Mouse (Mus musculus) neural tube, embryonic 13.5 days (tissue): ENCODE results near the gene Pogz. TPM values are rescaled to one million over a fixed set of nuclear protein-coding genes. Genes with fewer than 3 reads are reported as not detected.

Experiments used
- ATAC-seq: fragments of 200-750 bp; cut with Nextera tagmentation; 2 replicates; pipeline ENCODE4 v1.8.0; 2017; ENCODE audit warnings: low read depth, mild to moderate bottlenecking, moderate TSS enrichment, moderate library complexity
- H3K27ac ChIP-seq: fragments of 300-500 bp; sonication (generic); replicated peaks from 2 replicates; pipeline ENCODE4 v1.5.1; 2015; ENCODE audit warnings: moderate library complexity, mild to moderate bottlenecking, inconsistent platforms
- H3K27me3 ChIP-seq: fragments of 300-500 bp; sonication (generic); 2 replicates; pipeline ENCODE4 v1.6.1; 2015; ENCODE audit warnings: mild to moderate bottlenecking, inconsistent platforms
- H3K36me3 ChIP-seq: fragments of 300-500 bp; sonication (generic); 2 replicates; pipeline ENCODE4 v1.6.1; 2015; ENCODE audit warnings: mild to moderate bottlenecking, inconsistent platforms
- H3K4me1 ChIP-seq: fragments of 300-500 bp; sonication (generic); replicated peaks from 2 replicates; pipeline ENCODE4 v1.6.1; 2015; ENCODE audit warnings: inconsistent platforms
- H3K4me2 ChIP-seq: fragments of 300-500 bp; sonication (generic); 2 replicates; pipeline ENCODE4 v1.6.1; 2015; ENCODE audit warnings: inconsistent platforms, mild to moderate bottlenecking, moderate library complexity
- H3K4me3 ChIP-seq: fragments of 300-500 bp; sonication (generic); 2 replicates; pipeline ENCODE4 v1.5.1; 2015; ENCODE audit warnings: mild to moderate bottlenecking, inconsistent platforms
- H3K9ac ChIP-seq: fragments of 300-500 bp; sonication (generic); 2 replicates; pipeline ENCODE4 v1.6.1; 2015; ENCODE audit warnings: moderate library complexity, mild to moderate bottlenecking, inconsistent platforms
- H3K9me3 ChIP-seq: fragments of 300-500 bp; sonication (generic); 2 replicates; pipeline ENCODE4 v1.6.1; 2016; ENCODE audit warnings: inconsistent platforms
- WGBS: fragments of 180-500 bp; shearing (Covaris S2); methylation state at CpG from one replicate; pipeline ENCODE4 v1.1.7; 2015; 5-methylcytosine and 5-hydroxymethylcytosine counted together
- polyA plus RNA-seq: library from polyadenylated mRNA; unstranded; fragments of >200 nt; fragmentation: Nextera tagmentation; extraction: Ambion mirVana; gene quantifications from 2 replicates; pipeline ENCODE4 v1.2.1, GENCODE M21; 2015

Gene Pogz
- polyA plus RNA-seq: 19.6 and 20.1 TPM in 2 replicates

DNA sequence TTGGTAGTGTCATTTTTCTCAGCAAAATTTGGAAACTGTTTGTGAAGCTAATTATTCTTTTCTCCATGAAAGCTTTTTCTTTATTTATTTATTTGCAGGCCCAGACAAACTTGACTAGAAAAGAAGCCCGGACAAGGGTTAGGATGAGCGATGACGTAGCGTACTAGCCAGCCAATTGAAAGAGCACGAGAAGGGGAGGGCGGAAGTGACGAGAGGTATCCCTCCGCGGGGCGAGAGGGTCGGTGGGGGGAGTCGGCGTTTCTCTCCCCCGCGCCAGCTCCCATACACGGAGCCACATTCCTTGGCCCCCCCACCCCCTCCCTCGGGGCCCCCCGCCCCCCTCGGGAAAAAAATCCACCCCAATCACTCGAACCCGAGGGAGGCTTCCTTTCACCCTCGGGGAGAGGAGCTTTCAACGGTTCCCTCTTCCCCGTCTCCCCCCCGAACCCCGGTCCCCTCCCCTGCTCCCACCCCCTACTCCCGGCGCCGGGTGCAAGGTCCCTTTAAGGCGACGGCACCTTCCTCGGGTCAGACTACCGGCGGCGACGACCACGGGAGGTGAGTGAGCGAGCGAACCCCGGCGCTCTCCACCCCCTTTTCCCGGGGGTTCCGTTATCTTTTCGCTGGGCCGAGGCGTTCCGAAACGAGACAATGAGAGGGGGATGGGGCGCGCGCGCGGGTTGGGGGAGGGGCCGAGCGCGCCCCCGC, at the start of gene Pogz:
Pogz (plus strand) TSS at position 385 of the 708 bp plus-strand sequence.
- Histone ChIP-seq H3K9me3 (no peaks in the 10 kb centered on the region), H3K4me3 (peak within 1 kb of the TSS; percentile 66), H3K4me2 (peak within 1 kb of the TSS; percentile 81), H3K27ac (peak within 1 kb of the TSS; percentile 100), H3K9ac (peak within 1 kb of the TSS; percentile 95), H3K27me3 (peaks cover 9% of the 10 kb centered on the region), H3K36me3 (no peaks in the 10 kb centered on the region), H3K4me1 (peaks cover 36% of the 10 kb centered on the region)
- under 1% methylated on average over 52 of the region's 57 CpGs for WGBS
- ATAC-seq: peak; percentile 93

DNA sequence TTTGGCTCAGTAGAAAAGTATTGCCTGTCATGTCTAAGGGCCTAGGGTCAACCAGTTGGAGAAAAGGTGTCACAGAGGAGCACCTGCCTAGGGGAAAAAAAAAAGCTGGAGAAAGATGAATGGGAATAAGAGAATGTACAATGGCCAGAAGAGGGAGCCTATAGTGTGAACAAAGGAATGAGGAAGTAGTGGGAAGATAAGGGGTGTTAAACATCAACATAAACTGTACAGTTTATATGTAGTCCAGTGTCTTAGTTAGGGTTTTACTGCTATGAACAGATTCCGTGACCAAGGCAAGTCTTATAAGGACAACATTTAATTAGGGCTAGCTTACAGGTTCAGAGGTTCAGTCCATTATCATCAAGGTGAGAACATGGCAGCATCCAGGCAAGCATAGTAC, 48.3 kb upstream of the Pogz start:
- H3K4me1 ChIP-seq: peaks cover 14% of the 10 kb centered on the region; the same call in 1 of the 2 replicates
- 93% methylated on average over 1 of the region's 1 CpGs for WGBS
- ATAC-seq: no peak
- H3K36me3 ChIP-seq: no peaks in the 10 kb centered on the region
- no peak overlapping the region for H3K27ac ChIP-seq
- no peaks in the 10 kb centered on the region; the same call in 1 of the 2 replicates for H3K27me3 ChIP-seq
- no peak overlapping the region for H3K4me2 ChIP-seq
- no peaks in the 10 kb centered on the region for H3K9me3 ChIP-seq
- no peak overlapping the region for H3K4me3 ChIP-seq
- no peak overlapping the region for H3K9ac ChIP-seq

DNA sequence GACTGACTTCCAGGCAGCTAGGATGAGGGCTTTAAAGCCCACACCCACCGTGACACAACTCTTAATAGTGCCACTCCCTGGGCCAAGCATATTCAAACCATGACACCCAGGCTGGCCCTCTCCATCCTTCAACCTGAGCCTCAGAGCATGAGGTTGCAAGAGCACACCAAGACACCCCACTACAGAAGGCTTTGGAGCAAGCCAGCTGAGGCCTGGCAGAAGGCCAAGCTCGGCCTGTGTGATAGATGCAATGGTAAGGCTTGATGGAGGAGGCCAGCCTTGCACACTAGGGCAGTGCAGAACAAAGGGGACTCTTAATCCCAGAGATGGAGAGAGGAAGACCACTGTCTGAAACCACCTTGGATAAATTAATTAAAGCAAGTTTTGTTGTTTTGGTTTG, 47.9 kb upstream of the Pogz start:
- Histone ChIP-seq H3K4me3 (no peak overlapping the region), H3K9me3 (no peaks in the 10 kb centered on the region), H3K4me2 (no peak overlapping the region), H3K27ac (no peak overlapping the region), H3K27me3 (no peaks in the 10 kb centered on the region; the same call in 1 of the 2 replicates), H3K9ac (no peak overlapping the region), H3K4me1 (peaks cover 14% of the 10 kb centered on the region; the same call in 1 of the 2 replicates), H3K36me3 (no peaks in the 10 kb centered on the region)
- no peak for ATAC-seq
- 80% methylated on average over 2 of the region's 2 CpGs for WGBS

DNA sequence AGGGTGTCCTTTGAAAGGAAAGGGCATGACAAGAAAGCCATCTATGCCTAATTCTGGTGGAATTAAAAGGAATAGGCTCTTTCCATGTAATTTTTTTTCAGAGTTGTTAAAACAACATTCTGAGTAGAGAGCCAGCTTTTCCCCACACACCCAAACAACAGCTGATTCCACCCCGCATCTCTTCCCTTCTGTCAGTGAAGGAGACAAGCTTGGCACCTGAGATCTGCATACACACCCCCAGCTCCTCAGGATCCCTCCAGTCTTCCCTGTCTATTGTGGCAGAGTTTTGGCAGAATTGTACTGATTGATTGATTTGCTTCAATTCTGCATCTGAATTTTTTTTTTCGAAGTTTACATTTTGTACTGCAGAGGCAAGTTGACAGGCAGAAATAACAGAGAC, 45.1 kb upstream of the Pogz start:
- 85% methylated on average over 2 of the region's 2 CpGs for WGBS
- no peak for ATAC-seq
- Histone ChIP-seq H3K4me3 (no peak overlapping the region), H3K9ac (no peak overlapping the region), H3K4me2 (no peak overlapping the region), H3K4me1 (peaks cover 5% of the 10 kb centered on the region; the same call in 1 of the 2 replicates), H3K36me3 (no peaks in the 10 kb centered on the region), H3K9me3 (no peaks in the 10 kb centered on the region), H3K27me3 (no peaks in the 10 kb centered on the region), H3K27ac (no peak overlapping the region)

DNA sequence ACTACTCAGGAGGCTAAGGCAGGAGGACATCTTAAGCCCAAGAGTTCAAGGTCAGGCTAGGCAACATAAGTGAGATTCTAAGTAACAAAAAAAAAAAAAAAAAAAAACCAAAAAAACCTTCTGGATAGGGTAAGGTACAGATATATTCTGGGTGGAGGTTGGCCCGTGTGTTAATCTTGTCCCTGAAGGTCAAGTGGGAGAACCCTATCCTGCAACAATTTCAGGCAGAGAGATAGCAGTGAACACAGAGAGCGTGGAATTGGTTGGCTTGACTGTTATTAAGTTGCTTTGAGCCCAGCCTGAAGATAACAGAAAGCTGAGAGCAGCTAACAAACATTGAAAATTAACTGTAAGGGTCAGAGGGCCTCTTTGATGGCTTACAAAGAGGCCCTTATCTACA, 43.7 kb upstream of the Pogz start:
- Histone ChIP-seq H3K4me2 (no peak overlapping the region), H3K27me3 (no peaks in the 10 kb centered on the region), H3K9me3 (no peaks in the 10 kb centered on the region), H3K9ac (no peak overlapping the region), H3K4me3 (no peak overlapping the region), H3K36me3 (no peaks in the 10 kb centered on the region), H3K4me1 (no peaks in the 10 kb centered on the region), H3K27ac (no peak overlapping the region)
- ATAC-seq: no peak
- WGBS: 92% methylated on average over 2 of the region's 2 CpGs

DNA sequence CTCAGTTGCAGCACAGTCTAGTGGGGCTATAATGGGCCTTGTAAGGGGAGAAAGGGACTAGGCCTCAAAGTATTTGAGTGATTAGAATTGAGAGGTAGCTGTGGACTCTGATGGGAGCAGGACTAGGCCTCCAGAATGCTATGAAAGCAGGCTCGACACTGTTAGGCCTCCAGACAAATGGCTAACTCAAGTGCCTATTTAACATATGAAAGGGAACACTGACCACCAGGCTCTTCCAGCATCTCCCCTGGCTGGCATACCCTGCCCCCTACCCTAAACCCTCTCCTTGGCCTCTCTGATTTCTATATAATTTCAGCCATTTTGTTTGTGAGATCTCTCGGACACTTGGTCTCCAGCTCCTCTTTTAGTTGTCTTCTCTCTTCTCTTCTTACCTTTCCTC, 43.0 kb upstream of the Pogz start:
- Histone ChIP-seq H3K9ac (no peak overlapping the region), H3K36me3 (no peaks in the 10 kb centered on the region), H3K27ac (no peak overlapping the region), H3K27me3 (no peaks in the 10 kb centered on the region), H3K4me1 (no peaks in the 10 kb centered on the region), H3K4me2 (no peak overlapping the region), H3K4me3 (no peak overlapping the region), H3K9me3 (no peaks in the 10 kb centered on the region)
- WGBS: 54% methylated on average over 2 of the region's 2 CpGs
- no peak for ATAC-seq

DNA sequence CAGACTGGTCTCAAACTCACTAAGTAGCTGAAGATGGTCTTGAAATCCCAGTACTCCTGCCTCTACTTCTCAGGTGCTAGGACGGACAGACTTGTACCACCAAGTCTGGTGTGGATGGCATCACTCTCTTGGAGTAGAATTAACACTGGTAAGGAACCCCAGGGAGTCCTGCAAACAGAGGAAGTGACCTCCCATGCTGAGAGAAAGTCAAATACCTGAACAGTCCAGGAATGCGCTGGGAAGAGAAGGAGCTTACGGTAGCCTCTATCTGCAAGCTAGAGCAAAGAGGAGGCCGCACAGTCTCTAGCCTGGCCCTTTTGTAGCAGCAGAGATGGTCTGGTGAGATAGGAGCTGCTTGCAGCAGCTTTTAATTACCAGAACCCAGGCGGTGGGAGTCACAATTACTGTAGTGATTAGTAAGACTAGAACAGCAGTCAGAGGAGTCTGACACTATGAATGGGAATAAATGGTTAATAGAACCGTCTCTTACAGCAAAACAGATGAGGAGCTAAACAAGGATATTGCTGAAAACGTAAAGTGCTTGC, 41.7 kb upstream of the Pogz start:
- H3K27me3 ChIP-seq: no peaks in the 10 kb centered on the region
- no peak overlapping the region for H3K4me3 ChIP-seq
- H3K4me1 ChIP-seq: no peaks in the 10 kb centered on the region
- no peak overlapping the region for H3K4me2 ChIP-seq
- 67% methylated on average over 7 of the region's 7 CpGs for WGBS
- H3K9ac ChIP-seq: no peak overlapping the region
- H3K36me3 ChIP-seq: no peaks in the 10 kb centered on the region
- no peak for ATAC-seq
- H3K9me3 ChIP-seq: no peaks in the 10 kb centered on the region
- no peak overlapping the region for H3K27ac ChIP-seq

DNA sequence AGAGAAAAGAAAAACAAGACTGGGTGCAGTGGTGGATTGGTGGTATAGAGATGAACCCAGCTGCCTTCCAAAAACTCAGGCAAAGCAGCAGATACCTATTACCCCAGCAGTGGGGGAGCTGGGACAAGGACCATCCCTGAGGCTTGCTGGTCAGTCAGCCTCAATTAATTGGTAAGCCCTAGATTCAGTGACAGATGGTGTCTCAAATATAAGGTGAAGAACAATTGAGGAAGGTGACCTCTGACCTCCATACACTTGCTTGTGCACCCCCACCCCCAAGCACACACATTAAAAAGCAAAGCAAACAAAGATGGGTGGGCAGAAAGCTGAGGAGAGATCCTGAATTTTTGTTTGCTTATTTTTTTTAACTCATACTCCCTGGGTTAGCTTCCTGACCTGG, 41.2 kb upstream of the Pogz start:
- Histone ChIP-seq H3K27ac (no peak overlapping the region), H3K27me3 (no peaks in the 10 kb centered on the region)
- ATAC-seq: no peak

DNA sequence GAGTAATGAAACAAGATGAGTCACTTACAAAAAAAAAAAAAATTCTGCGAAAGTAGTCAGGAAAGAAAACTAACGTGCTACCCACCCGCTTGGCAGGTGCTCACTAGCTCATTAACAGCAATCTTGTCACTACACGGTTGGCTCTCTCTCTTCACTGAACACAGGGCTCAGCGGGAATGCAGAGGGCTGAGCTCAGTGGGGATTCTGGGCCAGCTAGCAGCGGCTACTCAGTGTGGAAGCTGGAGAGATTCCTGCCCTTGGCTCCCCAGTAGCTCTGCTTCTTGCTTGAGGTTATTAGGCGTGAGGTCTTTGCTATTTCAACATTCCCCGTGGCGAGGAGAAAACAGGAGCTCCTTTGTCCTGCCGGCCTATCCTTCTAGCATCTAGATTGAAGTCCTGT, 33.2 kb upstream of the Pogz start:
- Histone ChIP-seq H3K9me3 (no peaks in the 10 kb centered on the region), H3K4me3 (no peak overlapping the region), H3K27ac (no peak overlapping the region), H3K36me3 (no peaks in the 10 kb centered on the region), H3K9ac (peak overlapping the region; percentile 22; the same call in 1 of the 2 replicates), H3K4me2 (peak overlapping the region; percentile 8), H3K4me1 (peaks cover 8% of the 10 kb centered on the region; the same call in 1 of the 2 replicates), H3K27me3 (no peaks in the 10 kb centered on the region)
- no peak for ATAC-seq
- 5% methylated on average over 10 of the region's 10 CpGs for WGBS

More for the DNA sequence above, 41.2 kb upstream of the Pogz start:
- H3K9ac ChIP-seq: no peak overlapping the region
- no peaks in the 10 kb centered on the region for H3K9me3 ChIP-seq
- H3K36me3 ChIP-seq: no peaks in the 10 kb centered on the region
- H3K4me1 ChIP-seq: no peaks in the 10 kb centered on the region
- H3K4me2 ChIP-seq: no peak overlapping the region
- H3K4me3 ChIP-seq: no peak overlapping the region

DNA sequence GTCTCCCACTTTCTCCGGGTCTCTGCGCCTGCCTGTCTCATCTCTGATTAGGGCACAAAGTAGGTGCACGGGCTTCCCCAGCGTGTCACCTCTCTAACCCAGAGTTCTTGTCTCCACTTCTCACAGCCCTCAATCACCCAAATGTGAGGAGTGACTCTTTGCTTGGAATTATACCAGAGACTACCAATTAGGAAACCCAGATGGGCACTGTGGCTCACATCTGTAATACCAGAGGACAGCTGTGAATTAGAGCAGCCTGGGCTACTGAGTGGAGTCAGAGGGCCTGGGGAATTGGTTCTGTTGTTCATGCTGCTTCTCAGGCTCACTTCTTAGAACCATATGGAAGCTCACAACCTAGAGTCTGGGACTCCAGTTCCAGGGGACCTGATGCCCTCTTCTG, 32.4 kb upstream of the Pogz start:
- Histone ChIP-seq H3K4me3 (no peak overlapping the region), H3K27ac (no peak overlapping the region), H3K36me3 (no peaks in the 10 kb centered on the region), H3K27me3 (no peaks in the 10 kb centered on the region), H3K4me2 (no peak overlapping the region), H3K9ac (no peak overlapping the region), H3K9me3 (no peaks in the 10 kb centered on the region), H3K4me1 (peaks cover 8% of the 10 kb centered on the region; the same call in 1 of the 2 replicates)
- no peak for ATAC-seq
- 81% methylated on average over 4 of the region's 4 CpGs for whole genome bisulfite sequencing

DNA sequence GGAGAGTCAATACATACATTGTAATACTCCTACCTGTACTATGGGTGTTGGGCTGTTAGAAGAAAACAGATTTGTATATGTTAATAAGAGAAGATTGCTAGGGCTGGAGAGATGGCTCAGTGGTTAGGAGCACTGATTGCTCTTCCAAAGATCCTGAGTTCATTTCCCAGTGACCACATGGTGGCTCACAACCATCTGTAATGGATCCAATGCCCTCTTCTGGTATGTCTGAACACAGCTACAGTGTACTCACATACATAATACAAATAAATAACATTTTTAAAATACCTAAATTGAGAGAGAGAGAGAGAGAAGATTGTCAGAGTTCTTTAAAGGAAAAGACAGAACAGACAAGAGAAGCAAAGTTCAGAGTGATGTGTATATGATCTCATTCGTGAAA, 29.1 kb upstream of the Pogz start:
- H3K9me3 ChIP-seq: no peaks in the 10 kb centered on the region
- WGBS: 87% methylated on average over 1 of the region's 1 CpGs

DNA sequence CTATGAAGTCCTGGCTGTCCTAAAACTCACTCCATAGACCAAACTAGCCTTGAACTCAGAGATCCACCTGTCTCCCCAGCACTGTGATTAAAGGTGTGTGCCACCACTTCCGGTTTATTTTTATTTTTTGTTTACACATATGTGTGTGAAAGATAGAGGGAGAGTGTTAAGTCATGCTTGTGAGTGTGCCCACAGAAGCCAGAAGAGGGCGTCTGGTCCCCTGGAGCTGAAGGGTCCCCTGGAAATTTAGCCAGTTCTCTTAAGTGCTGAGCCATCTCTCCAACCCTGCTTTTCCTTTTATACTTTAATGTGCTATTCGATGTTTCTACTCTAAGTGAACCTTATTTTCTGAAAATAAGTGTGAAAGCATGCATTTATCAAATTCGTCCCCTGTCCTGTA, 25.7 kb upstream of the Pogz start:
- no peak overlapping the region for H3K4me2 ChIP-seq
- no peak overlapping the region for H3K27ac ChIP-seq
- H3K27me3 ChIP-seq: no peaks in the 10 kb centered on the region
- H3K9me3 ChIP-seq: no peaks in the 10 kb centered on the region
- no peaks in the 10 kb centered on the region for H3K4me1 ChIP-seq
- no peak for ATAC-seq
- H3K4me3 ChIP-seq: no peak overlapping the region
- 19% methylated on average over 4 of the region's 4 CpGs for WGBS
- no peak overlapping the region for H3K9ac ChIP-seq
- no peaks in the 10 kb centered on the region for H3K36me3 ChIP-seq

More for the DNA sequence above, 29.1 kb upstream of the Pogz start:
- no peak overlapping the region for H3K4me3 ChIP-seq
- no peak overlapping the region for H3K4me2 ChIP-seq
- no peak overlapping the region for H3K27ac ChIP-seq
- ATAC-seq: no peak
- H3K27me3 ChIP-seq: no peaks in the 10 kb centered on the region
- H3K4me1 ChIP-seq: peaks cover 8% of the 10 kb centered on the region; the same call in 1 of the 2 replicates
- no peak overlapping the region for H3K9ac ChIP-seq
- no peaks in the 10 kb centered on the region for H3K36me3 ChIP-seq

DNA sequence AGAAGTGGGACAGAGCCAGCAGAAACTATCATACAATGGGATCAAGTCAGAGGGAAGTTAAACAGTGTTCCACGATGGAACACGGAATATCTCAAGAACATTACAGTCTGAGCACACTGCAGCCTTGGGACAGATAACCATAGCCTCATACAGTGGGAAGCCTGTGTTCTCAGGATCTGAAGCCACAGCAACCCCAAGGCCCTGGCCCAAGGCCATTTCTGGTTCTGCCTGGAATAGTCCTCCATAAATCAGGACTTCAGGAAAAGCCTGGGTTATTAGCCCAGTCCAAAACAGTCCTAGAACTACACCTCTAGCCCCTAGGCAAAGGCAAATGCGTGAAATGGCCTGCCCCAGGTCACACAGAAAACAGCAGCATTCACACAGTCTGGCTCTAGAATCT, 23.7 kb upstream of the Pogz start:
- 85% methylated on average over 3 of the region's 3 CpGs for WGBS
- H3K9ac ChIP-seq: no peak overlapping the region
- no peak overlapping the region for H3K4me2 ChIP-seq
- no peaks in the 10 kb centered on the region for H3K27me3 ChIP-seq
- no peak overlapping the region for H3K27ac ChIP-seq
- no peaks in the 10 kb centered on the region for H3K4me1 ChIP-seq
- H3K36me3 ChIP-seq: no peaks in the 10 kb centered on the region
- H3K9me3 ChIP-seq: no peaks in the 10 kb centered on the region
- no peak overlapping the region for H3K4me3 ChIP-seq
- no peak for ATAC-seq
